Mouse (Mus musculus): ENCODE measurements around the gene Grid1.

DNA sequence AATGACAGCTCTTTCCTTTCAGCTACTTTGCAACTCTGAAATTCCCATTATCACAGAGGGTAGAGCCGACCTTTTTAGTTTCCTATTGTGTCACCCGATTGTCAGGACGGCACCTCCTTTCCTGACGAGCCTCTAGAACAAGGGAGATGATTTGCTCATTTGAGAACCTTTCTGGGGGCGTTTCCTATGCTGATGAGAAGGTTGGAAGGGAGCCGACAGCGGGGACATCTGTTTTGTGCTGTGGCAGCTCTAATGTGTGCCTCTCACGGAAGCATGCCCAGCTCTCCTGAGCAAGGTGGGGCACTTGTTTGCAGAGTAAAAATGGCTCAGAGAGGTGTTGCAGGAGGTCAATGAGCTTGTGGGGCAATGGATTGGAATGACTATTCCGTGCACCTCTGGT lies 189.2 kb downstream of the Grid1 start:
- no peak for TF ChIP-seq CTCF (IDR thresholded peaks at IDR 0.05; ENCODE audit: low read depth)
- no peak for TF ChIP-seq EP300 (IDR thresholded peaks at IDR 0.05; ENCODE audit: low read depth)
